8 mouse cellular contexts compared by ENCODE assay signal in genomic region chr17:28930392-28931074, GRCm38 (mm10). TPM values are rescaled to one million over a fixed set of nuclear protein-coding genes. Genes with fewer than 3 reads are reported as not detected.
DNase-seq lines count a peak whose midpoint lies in the region; ATAC-seq and TF ChIP-seq lines count a peak whose summit lies in the region.

No protein-coding gene starts in this region.

- no peaks in the 10 kb centered on the region for H3K27me3 ChIP-seq in C2C12 (ENCODE audit: control insufficient read depth, insufficient read depth, insufficient read length)
- H3K27me3 ChIP-seq in embryonic facial prominence, embryonic 14.5 days (replicated peaks; ENCODE audit: control insufficient read depth, insufficient read depth, low read length), result no peaks in the 10 kb centered on the region
- H3K27me3 ChIP-seq in heart, embryonic 10.5 days (ENCODE audit: insufficient read depth, poor library complexity, severe bottlenecking), result no peaks in the 10 kb centered on the region
- H3K27me3 ChIP-seq in kidney, embryonic 14.5 days (ENCODE audit: control insufficient read depth, insufficient read depth, low read length), result no peaks in the 10 kb centered on the region
- no peaks in the 10 kb centered on the region for H3K27me3 ChIP-seq in liver, embryonic 16.5 days (ENCODE audit: control insufficient read depth, insufficient read depth, low read depth, low read length)
- H3K27me3 ChIP-seq in neural tube, embryonic 13.5 days, result no peaks in the 10 kb centered on the region

- H3K79me2 ChIP-seq in C2C12 (ENCODE audit: control insufficient read depth, insufficient read depth), result no peaks in the 10 kb centered on the region

- peak; percentile 2 for TF ChIP-seq CTCF in C2C12 (IDR thresholded peaks at IDR 0.05; ENCODE audit: control insufficient read depth, insufficient read depth, insufficient read length)

- 16% methylated on average over 14 of the region's 14 CpGs for WGBS in embryonic facial prominence, embryonic 14.5 days
- 24% methylated on average over 14 of the region's 14 CpGs for WGBS in heart, embryonic 10.5 days
- WGBS in kidney, embryonic 14.5 days, result 2% methylated on average over 14 of the region's 14 CpGs
- 9% methylated on average over 14 of the region's 14 CpGs for WGBS in liver, embryonic 16.5 days (ENCODE audit: insufficient replicate concordance)
- WGBS in neural tube, embryonic 13.5 days, result 24% methylated on average over 14 of the region's 14 CpGs

- peak; percentile 88 to 96 for DNase-seq in adrenal gland, adult (ENCODE audit: inconsistent age in 2 of 2, low spot score in 1 of 2)
- peak; percentile 93 for DNase-seq in embryonic facial prominence, embryonic 14.5 days (ENCODE audit: low spot score)
- peak; percentile 91 for DNase-seq in heart, embryonic 10.5 days (ENCODE audit: low spot score)
- DNase-seq in urinary bladder, postnatal 25 days (ENCODE audit: low spot score), result peak; percentile 63

- no peaks in the 10 kb centered on the region for H3K79me3 ChIP-seq in C2C12 (ENCODE audit: low read depth)

- no peak overlapping the region for H3K4me3 ChIP-seq in C2C12 (ENCODE audit: insufficient read depth, poor library complexity, severe bottlenecking)
- H3K4me3 ChIP-seq in embryonic facial prominence, embryonic 14.5 days (ENCODE audit: low read depth, low read length), result no peak overlapping the region
- H3K4me3 ChIP-seq in heart, embryonic 10.5 days, result peak overlapping the region; percentile 35; the same call in 1 of the 2 replicates
- peak overlapping the region; percentile 4; the same call in 1 of the 2 replicates for H3K4me3 ChIP-seq in kidney, embryonic 14.5 days (ENCODE audit: low read length)
- peak overlapping the region; percentile 35 for H3K4me3 ChIP-seq in liver, embryonic 16.5 days (ENCODE audit: low read depth, low read length)
- H3K4me3 ChIP-seq in neural tube, embryonic 13.5 days, result no peak overlapping the region

- peak overlapping the region; percentile 52 for H3K9ac ChIP-seq in embryonic facial prominence, embryonic 14.5 days (ENCODE audit: low read depth, low read length)
- peak overlapping the region; percentile 40; the same call in 1 of the 2 replicates for H3K9ac ChIP-seq in kidney, embryonic 14.5 days (ENCODE audit: low read depth, low read length)
- H3K9ac ChIP-seq in liver, embryonic 16.5 days (ENCODE audit: low read depth, low read length), result peak overlapping the region; percentile 73
- H3K9ac ChIP-seq in neural tube, embryonic 13.5 days, result no peak overlapping the region

- H3K4me2 ChIP-seq in embryonic facial prominence, embryonic 14.5 days (ENCODE audit: low read depth, low read length), result peak overlapping the region; percentile 43
- H3K4me2 ChIP-seq in kidney, embryonic 14.5 days (replicated peaks; ENCODE audit: low read depth, low read length), result peak overlapping the region; percentile 31
- peak overlapping the region; percentile 52 for H3K4me2 ChIP-seq in liver, embryonic 16.5 days (ENCODE audit: low read depth, low read length)
- H3K4me2 ChIP-seq in neural tube, embryonic 13.5 days, result peak overlapping the region; percentile 20

- no peaks in the 10 kb centered on the region for H3K36me3 ChIP-seq in C2C12 (ENCODE audit: control insufficient read depth, insufficient read depth)
- no peaks in the 10 kb centered on the region for H3K36me3 ChIP-seq in embryonic facial prominence, embryonic 14.5 days (ENCODE audit: control insufficient read depth, insufficient read depth, low read length)
- H3K36me3 ChIP-seq in heart, embryonic 10.5 days, result no peaks in the 10 kb centered on the region
- no peaks in the 10 kb centered on the region for H3K36me3 ChIP-seq in kidney, embryonic 14.5 days (ENCODE audit: control insufficient read depth, insufficient read depth, low read length)
- no peaks in the 10 kb centered on the region for H3K36me3 ChIP-seq in liver, embryonic 16.5 days (ENCODE audit: control insufficient read depth, insufficient read depth)
- no peaks in the 10 kb centered on the region for H3K36me3 ChIP-seq in neural tube, embryonic 13.5 days

- no peak overlapping the region for H3ac ChIP-seq in C2C12 (ENCODE audit: control insufficient read depth, insufficient read length, low read depth)

- peak; percentile 92 for ATAC-seq in embryonic facial prominence, embryonic 14.5 days (ENCODE audit: low read depth)
- ATAC-seq in kidney, embryonic 14.5 days (ENCODE audit: low FRiP score, low TSS enrichment), result peak; percentile 96
- peak; percentile 84 for ATAC-seq in liver, embryonic 16.5 days (ENCODE audit: low read depth)
- ATAC-seq in neural tube, embryonic 13.5 days (ENCODE audit: low read depth), result peak; percentile 72

- H3K4me1 ChIP-seq in embryonic facial prominence, embryonic 14.5 days (ENCODE audit: control insufficient read depth, insufficient read depth, low read length), result peaks cover 10% of the 10 kb centered on the region
- peaks cover 21% of the 10 kb centered on the region for H3K4me1 ChIP-seq in heart, embryonic 10.5 days
- H3K4me1 ChIP-seq in kidney, embryonic 14.5 days (ENCODE audit: control insufficient read depth, insufficient read depth, low read length), result peaks cover 18% of the 10 kb centered on the region
- peaks cover 40% of the 10 kb centered on the region for H3K4me1 ChIP-seq in liver, embryonic 16.5 days (ENCODE audit: control insufficient read depth, low read depth, low read length)
- H3K4me1 ChIP-seq in neural tube, embryonic 13.5 days (replicated peaks), result peaks cover 10% of the 10 kb centered on the region

- no peaks in the 10 kb centered on the region for H3K9me3 ChIP-seq in embryonic facial prominence, embryonic 14.5 days (ENCODE audit: control insufficient read depth, low read length)
- no peaks in the 10 kb centered on the region for H3K9me3 ChIP-seq in heart, embryonic 10.5 days
- no peaks in the 10 kb centered on the region for H3K9me3 ChIP-seq in kidney, embryonic 14.5 days (ENCODE audit: control insufficient read depth, low read length)
- no peaks in the 10 kb centered on the region for H3K9me3 ChIP-seq in liver, embryonic 16.5 days (replicated peaks; ENCODE audit: control insufficient read depth, low read length)
- no peaks in the 10 kb centered on the region for H3K9me3 ChIP-seq in neural tube, embryonic 13.5 days

- H3K27ac ChIP-seq in embryonic facial prominence, embryonic 14.5 days (replicated peaks; ENCODE audit: low read depth, low read length), result peak overlapping the region; percentile 84
- peak overlapping the region; percentile 90 for H3K27ac ChIP-seq in heart, embryonic 10.5 days
- peak overlapping the region; percentile 97 for H3K27ac ChIP-seq in kidney, embryonic 14.5 days (ENCODE audit: low read depth, low read length)
- peak overlapping the region; percentile 96 for H3K27ac ChIP-seq in liver, embryonic 16.5 days (ENCODE audit: low read length)
- H3K27ac ChIP-seq in neural tube, embryonic 13.5 days (replicated peaks), result peak overlapping the region; percentile 68

TF ChIP-seq in C2C12, 6 proteins besides CTCF, POLR2A, EP300 and RAD21:
- TF ChIP-seq MYOG (IDR thresholded peaks at IDR 0.05; ENCODE audit: control insufficient read depth, extremely low read depth, insufficient read length), result no peak
- no peak for TF ChIP-seq MYOD1 (IDR thresholded peaks at IDR 0.05; ENCODE audit: control insufficient read depth, insufficient read length, low read depth)
- TF ChIP-seq CEBPB (IDR thresholded peaks at IDR 0.05; ENCODE audit: low read depth), result no peak
- TF ChIP-seq USF1 (IDR thresholded peaks at IDR 0.05; ENCODE audit: low read depth), result no peak
- TF ChIP-seq FOSL1 (IDR thresholded peaks at IDR 0.05; ENCODE audit: insufficient read depth, low read length, poor library complexity, severe bottlenecking), result no peak
- TF ChIP-seq MAX (IDR thresholded peaks at IDR 0.05), result no peak

RNA-seq across cellular contexts. Expression of gene Pxt1, which starts 13.1 kb away (rescaled TPM):
- not detected for polyA plus RNA-seq in C2C12 (2012; fragmentation: generic; extraction: Trizol)
- not detected in 2 replicates for polyA plus RNA-seq in embryonic facial prominence, embryonic 14.5 days (2014; fragmentation: Nextera tagmentation; extraction: Ambion mirVana)
- polyA plus RNA-seq in heart, embryonic 10.5 days (2016; fragmentation: Nextera tagmentation; extraction: Ambion mirVana), result 0.21 and 0.26 TPM in 2 replicates
- 0.28 TPM in 1 of 2 replicates, not detected in the other for polyA plus RNA-seq in kidney, embryonic 14.5 days (2014; fragmentation: Nextera tagmentation; extraction: Ambion mirVana)
- polyA plus RNA-seq in liver, embryonic 16.5 days (2015; fragmentation: Nextera tagmentation; extraction: Ambion mirVana), result 0.35 and 0.37 TPM in 2 replicates
- not detected in 2 replicates for polyA plus RNA-seq in neural tube, embryonic 13.5 days (2015; fragmentation: Nextera tagmentation; extraction: Ambion mirVana)

RNA-seq across cellular contexts. Expression of gene 4930539E08Rik, which starts 15.4 kb away (rescaled TPM):
- 0.01 TPM for polyA plus RNA-seq in C2C12 (2012; fragmentation: generic; extraction: Trizol)
- 0.08 and 0.47 TPM in 2 replicates for polyA plus RNA-seq in embryonic facial prominence, embryonic 14.5 days (2014; fragmentation: Nextera tagmentation; extraction: Ambion mirVana)
- 0.13 and 0.25 TPM in 2 replicates for polyA plus RNA-seq in heart, embryonic 10.5 days (2016; fragmentation: Nextera tagmentation; extraction: Ambion mirVana)
- polyA plus RNA-seq in kidney, embryonic 14.5 days (2014; fragmentation: Nextera tagmentation; extraction: Ambion mirVana), result 0.46 and 0.62 TPM in 2 replicates
- 0.06 TPM in 1 of 2 replicates, not detected in the other for polyA plus RNA-seq in liver, embryonic 16.5 days (2015; fragmentation: Nextera tagmentation; extraction: Ambion mirVana)
- polyA plus RNA-seq in neural tube, embryonic 13.5 days (2015; fragmentation: Nextera tagmentation; extraction: Ambion mirVana), result 0.25 and 0.29 TPM in 2 replicates

RNA-seq across cellular contexts. Expression of gene Kctd20, which starts 21.2 kb away (rescaled TPM):
- 33.0 TPM for polyA plus RNA-seq in C2C12 (2012; fragmentation: generic; extraction: Trizol)
- 79.0 and 90.7 TPM in 2 replicates for polyA plus RNA-seq in embryonic facial prominence, embryonic 14.5 days (2014; fragmentation: Nextera tagmentation; extraction: Ambion mirVana)
- 80.3 and 85.4 TPM in 2 replicates for polyA plus RNA-seq in heart, embryonic 10.5 days (2016; fragmentation: Nextera tagmentation; extraction: Ambion mirVana)
- polyA plus RNA-seq in kidney, embryonic 14.5 days (2014; fragmentation: Nextera tagmentation; extraction: Ambion mirVana), result 43.4 and 83.7 TPM in 2 replicates
- 80.0 and 82.0 TPM in 2 replicates for polyA plus RNA-seq in liver, embryonic 16.5 days (2015; fragmentation: Nextera tagmentation; extraction: Ambion mirVana)
- 92.2 and 96.8 TPM in 2 replicates for polyA plus RNA-seq in neural tube, embryonic 13.5 days (2015; fragmentation: Nextera tagmentation; extraction: Ambion mirVana)

Comparison
In these comparisons a context has a peak if more than half of its experiments do, and no peak if none do; other contexts are left out.
1. H3K4me3 ChIP-seq: peak in heart, embryonic 10.5 days (single experiment), kidney, embryonic 14.5 days (single experiment) and liver, embryonic 16.5 days (single experiment); none in C2C12 (single experiment), embryonic facial prominence, embryonic 14.5 days (single experiment) and neural tube, embryonic 13.5 days (single experiment).
2. Peak in every context shown above with its lines, with median percentiles within 50 percentile points of each other: DNase-seq, ATAC-seq, H3K27ac ChIP-seq and H3K4me2 ChIP-seq.